Mouse (Mus musculus): Measurements from ENCODE around the gene Mylk3. TPM values are rescaled to one million over a fixed set of nuclear protein-coding genes. Genes with fewer than 3 reads are reported as not detected.

Gene Mylk3
- polyA plus RNA-seq, 1 experiment from 2014 or later, result 24.2 TPM

- Histone ChIP-seq H3K36me3 (replicated peaks; ENCODE audit: insufficient read depth, low read length) (peaks cover 8% of the 10 kb centered on the region; the same call in 1 of the 2 replicates), H3K9me3 (ENCODE audit: low read length) (0 out of 2 replicates have a peak, but pooled peaks cover 2% of the 10 kb centered on the region), H3K4me3 (ENCODE audit: low read depth, low read length) (no peak overlapping the region), H3K27me3 (ENCODE audit: insufficient read depth, low read length) (no peaks in the 10 kb centered on the region), H3K4me2 (ENCODE audit: low read depth, low read length) (no peak overlapping the region), H3K4me1 (ENCODE audit: insufficient read depth) (0 out of 2 replicates have a peak, but pooled peaks cover 4% of the 10 kb centered on the region), H3K27ac (ENCODE audit: low read depth) (no peak overlapping the region), H3K9ac (replicated peaks) (no peak overlapping the region)
- DNase-seq, result no peak
- TF ChIP-seq CTCF (IDR thresholded peaks at IDR 0.05; ENCODE audit: low read depth) (no peak), EP300 (IDR thresholded peaks at IDR 0.05; ENCODE audit: low read depth) (no peak)
- ATAC-seq, result no peak
- WGBS (ENCODE audit: insufficient replicate concordance), result 87% methylated on average over 15 of the region's 15 CpGs
These were observed 64.2 kb downstream of the Mylk3 start for GRCm38 (mm10) chr8:85321981-85322380.

- 56% methylated on average over 4 of the region's 4 CpGs for WGBS (ENCODE audit: insufficient replicate concordance)
- Histone ChIP-seq H3K27me3 (ENCODE audit: insufficient read depth, low read length) (no peaks in the 10 kb centered on the region), H3K4me3 (ENCODE audit: low read depth, low read length) (0 out of 2 replicates have a peak overlapping the region, but pooled peaks have one; percentile 19), H3K36me3 (replicated peaks; ENCODE audit: insufficient read depth, low read length) (no peaks in the 10 kb centered on the region), H3K9me3 (ENCODE audit: low read length) (0 out of 2 replicates have a peak, but pooled peaks cover 2% of the 10 kb centered on the region), H3K9ac (replicated peaks) (no peak overlapping the region; the same call in 1 of the 2 replicates), H3K4me2 (ENCODE audit: low read depth, low read length) (peak overlapping the region; percentile 59), H3K27ac (ENCODE audit: low read depth) (peak overlapping the region; percentile 83), H3K4me1 (ENCODE audit: insufficient read depth) (0 out of 2 replicates have a peak, but pooled peaks cover 4% of the 10 kb centered on the region)
- peak; percentile 94 for TF ChIP-seq EP300 (IDR thresholded peaks at IDR 0.05; ENCODE audit: low read depth)
- TF ChIP-seq CTCF (IDR thresholded peaks at IDR 0.05; ENCODE audit: low read depth), result no peak
- peak; percentile 99 for ATAC-seq
- peak; percentile 33 for DNase-seq
These were observed 67.6 kb downstream of the Mylk3 start for GRCm38 (mm10) chr8:85318534-85318933.

GRCm38 (mm10) chr8:85313036-85313435 is 73.1 kb downstream of the Mylk3 start:
- no peak overlapping the region for H3K4me2 ChIP-seq (ENCODE audit: low read depth, low read length)
- 49% methylated on average over 3 of the region's 3 CpGs for WGBS (ENCODE audit: insufficient replicate concordance)
- no peak for TF ChIP-seq EP300 (IDR thresholded peaks at IDR 0.05; ENCODE audit: low read depth)
- TF ChIP-seq CTCF (IDR thresholded peaks at IDR 0.05; ENCODE audit: low read depth), result no peak

GRCm38 (mm10) chr8:85311743-85312142 is 74.4 kb downstream of the Mylk3 start:
- Histone ChIP-seq H3K9ac (replicated peaks) (no peak overlapping the region), H3K4me3 (ENCODE audit: low read depth, low read length) (no peak overlapping the region)

More at GRCm38 (mm10) chr8:85313036-85313435, 73.1 kb downstream of the Mylk3 start:
- no peak overlapping the region for H3K4me3 ChIP-seq (ENCODE audit: low read depth, low read length)
- H3K9ac ChIP-seq (replicated peaks), result no peak overlapping the region
- no peak overlapping the region for H3K27ac ChIP-seq (ENCODE audit: low read depth)
- H3K36me3 ChIP-seq (replicated peaks; ENCODE audit: insufficient read depth, low read length), result peaks cover 8% of the 10 kb centered on the region
- H3K4me1 ChIP-seq (ENCODE audit: insufficient read depth), result 0 out of 2 replicates have a peak, but pooled peaks cover under 1% of the 10 kb centered on the region
- no peaks in the 10 kb centered on the region for H3K27me3 ChIP-seq (ENCODE audit: insufficient read depth, low read length)
- H3K9me3 ChIP-seq (ENCODE audit: low read length), result no peaks in the 10 kb centered on the region
- ATAC-seq (no peak), DNase-seq (no peak)

GRCm38 (mm10) chr8:85308564-85308963 is 77.6 kb downstream of the Mylk3 start:
- Histone ChIP-seq H3K27me3 (ENCODE audit: insufficient read depth, low read length) (no peaks in the 10 kb centered on the region), H3K9me3 (ENCODE audit: low read length) (no peaks in the 10 kb centered on the region), H3K4me3 (ENCODE audit: low read depth, low read length) (no peak overlapping the region), H3K27ac (ENCODE audit: low read depth) (no peak overlapping the region), H3K4me1 (ENCODE audit: insufficient read depth) (no peaks in the 10 kb centered on the region), H3K9ac (replicated peaks) (no peak overlapping the region), H3K4me2 (ENCODE audit: low read depth, low read length) (no peak overlapping the region), H3K36me3 (replicated peaks; ENCODE audit: insufficient read depth, low read length) (peaks cover 46% of the 10 kb centered on the region)
- TF ChIP-seq CTCF (IDR thresholded peaks at IDR 0.05; ENCODE audit: low read depth), result no peak
- TF ChIP-seq EP300 (IDR thresholded peaks at IDR 0.05; ENCODE audit: low read depth), result no peak
- DNase-seq (no peak), ATAC-seq (no peak)
- WGBS (ENCODE audit: insufficient replicate concordance), result 91% methylated on average over 2 of the region's 2 CpGs

More at GRCm38 (mm10) chr8:85311743-85312142, 74.4 kb downstream of the Mylk3 start:
- no peak overlapping the region for H3K4me2 ChIP-seq (ENCODE audit: low read depth, low read length)
- no peaks in the 10 kb centered on the region for H3K27me3 ChIP-seq (ENCODE audit: insufficient read depth, low read length)
- H3K4me1 ChIP-seq (ENCODE audit: insufficient read depth), result no peaks in the 10 kb centered on the region
- DNase-seq (no peak), ATAC-seq (peak; percentile 50; the same call in 1 of the 2 replicates)
- no peak overlapping the region for H3K27ac ChIP-seq (ENCODE audit: low read depth)
- no peaks in the 10 kb centered on the region for H3K9me3 ChIP-seq (ENCODE audit: low read length)
- H3K36me3 ChIP-seq (replicated peaks; ENCODE audit: insufficient read depth, low read length), result peaks cover 20% of the 10 kb centered on the region
- TF ChIP-seq EP300 (IDR thresholded peaks at IDR 0.05; ENCODE audit: low read depth) (no peak), CTCF (IDR thresholded peaks at IDR 0.05; ENCODE audit: low read depth) (peak; percentile 81)

- Histone ChIP-seq H3K4me3 (ENCODE audit: low read depth, low read length) (no peak overlapping the region), H3K4me2 (ENCODE audit: low read depth, low read length) (no peak overlapping the region), H3K9ac (replicated peaks) (no peak overlapping the region), H3K36me3 (replicated peaks; ENCODE audit: insufficient read depth, low read length) (peaks cover 54% of the 10 kb centered on the region), H3K27ac (ENCODE audit: low read depth) (no peak overlapping the region), H3K27me3 (ENCODE audit: insufficient read depth, low read length) (no peaks in the 10 kb centered on the region), H3K4me1 (ENCODE audit: insufficient read depth) (peaks cover 10% of the 10 kb centered on the region), H3K9me3 (ENCODE audit: low read length) (no peaks in the 10 kb centered on the region)
- WGBS (ENCODE audit: insufficient replicate concordance), result 84% methylated on average over 5 of the region's 5 CpGs
- TF ChIP-seq CTCF (IDR thresholded peaks at IDR 0.05; ENCODE audit: low read depth) (no peak), EP300 (IDR thresholded peaks at IDR 0.05; ENCODE audit: low read depth) (no peak)
- no peak for DNase-seq
- no peak for ATAC-seq
These were observed 82.6 kb downstream of the Mylk3 start for GRCm38 (mm10) chr8:85303531-85303930.
